Mouse (Mus musculus) kidney, embryonic 14.5 days (tissue): ENCODE data around the gene Gm3336. TPM values are rescaled to one million over a fixed set of nuclear protein-coding genes. Genes with fewer than 3 reads are reported as not detected.

ENCODE experiments used
- ATAC-seq: fragments of 200-750 bp; cut with Nextera tagmentation; 2 replicates; pipeline ENCODE4 v1.8.0; 2017; ENCODE audit warnings: moderate number of reproducible peaks, mild to moderate bottlenecking, moderate TSS enrichment, moderate library complexity; ENCODE audit not compliant: low FRiP score, low TSS enrichment
- H3K27ac ChIP-seq: fragments of 300-500 bp; sonication (generic); 2 replicates; pipeline ENCODE4 v1.5.1; 2014; ENCODE audit warnings: low read depth, mild to moderate bottlenecking, low read length, moderate library complexity, mixed read lengths
- H3K27me3 ChIP-seq: fragments of 300-500 bp; sonication (generic); 2 replicates; pipeline ENCODE4 v1.6.1; 2014; ENCODE audit warnings: mild to moderate bottlenecking, low read length; ENCODE audit not compliant: control insufficient read depth, insufficient read depth
- H3K36me3 ChIP-seq: fragments of 300-500 bp; sonication (generic); 2 replicates; pipeline ENCODE4 v1.6.1; 2014; ENCODE audit warnings: low read length, mixed read lengths; ENCODE audit not compliant: control insufficient read depth, insufficient read depth
- H3K4me1 ChIP-seq: fragments of 300-500 bp; sonication (generic); 2 replicates; pipeline ENCODE4 v1.6.1; 2014; ENCODE audit warnings: low read length, mixed read lengths; ENCODE audit not compliant: control insufficient read depth, insufficient read depth
- H3K4me2 ChIP-seq: fragments of 300-500 bp; sonication (generic); replicated peaks from 2 replicates; pipeline ENCODE4 v1.6.1; 2014; ENCODE audit warnings: low read depth, mild to moderate bottlenecking, low read length
- H3K4me3 ChIP-seq: fragments of 300-500 bp; sonication (generic); 2 replicates; pipeline ENCODE4 v1.5.1; 2014; ENCODE audit warnings: mild to moderate bottlenecking, low read length
- H3K9ac ChIP-seq: fragments of 300-500 bp; sonication (generic); 2 replicates; pipeline ENCODE4 v1.6.1; 2014; ENCODE audit warnings: low read depth, mild to moderate bottlenecking, low read length, moderate library complexity
- H3K9me3 ChIP-seq: fragments of 300-500 bp; sonication (generic); 2 replicates; pipeline ENCODE4 v1.6.1; 2016; ENCODE audit warnings: low read length; ENCODE audit not compliant: control insufficient read depth
- WGBS: fragments of 180-500 bp; shearing (Covaris S2); extraction: QIAGEN DNeasy Blood & Tissue Kit; methylation state at CpG from one replicate; pipeline ENCODE4 v1.1.7; 2014; 5-methylcytosine and 5-hydroxymethylcytosine counted together
- polyA plus RNA-seq: library from polyadenylated mRNA; unstranded; fragments of >200 nt; fragmentation: Nextera tagmentation; extraction: Ambion mirVana; gene quantifications from 2 replicates; pipeline ENCODE4 v1.2.1, GENCODE M21; 2014

Gm3336 gene
- polyA plus RNA-seq, 1 experiment from 2014 or later = 0.73 TPM

DNA sequence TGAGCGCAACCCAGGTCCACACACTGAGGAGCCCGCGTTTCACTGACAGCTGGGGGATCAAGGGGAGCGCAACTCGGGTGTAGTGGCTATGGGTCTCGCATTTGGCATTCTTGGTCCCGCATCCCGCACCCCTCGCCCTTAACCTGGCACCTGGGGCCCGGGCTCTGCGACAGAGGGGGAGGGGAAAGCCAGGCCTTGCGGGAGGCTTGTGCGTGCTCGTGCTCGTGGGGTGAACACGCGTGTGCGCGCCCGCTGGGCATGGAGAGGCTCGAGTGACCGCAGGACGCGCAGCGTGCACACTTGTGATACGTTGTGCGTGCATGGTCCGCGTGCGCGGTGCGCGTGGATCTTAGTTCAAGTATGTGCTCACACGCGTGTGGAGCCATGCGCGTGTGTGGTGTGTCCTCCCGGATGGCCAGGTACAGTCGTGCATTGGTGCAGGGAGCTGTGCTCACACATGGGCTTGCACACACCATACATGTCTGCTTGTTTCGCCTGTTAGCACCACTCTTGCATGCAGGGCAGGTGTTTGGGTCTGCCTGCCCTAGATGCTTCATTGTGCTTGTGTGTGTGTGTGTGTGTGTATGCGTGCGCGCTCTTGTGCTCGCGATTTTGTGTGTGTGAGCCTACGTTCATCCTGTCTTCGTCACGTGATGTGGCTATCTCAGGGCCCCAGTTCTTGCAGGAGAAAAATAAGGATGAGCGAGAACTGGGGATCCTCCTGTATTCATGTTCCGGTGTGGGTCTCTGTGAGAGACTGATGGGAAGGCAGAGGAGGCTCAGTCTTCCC, 36.7 kb downstream of the Gm3336 start:
- Histone ChIP-seq H3K9ac (peak overlapping the region; percentile 77), H3K4me2 (peak overlapping the region; percentile 90), H3K27ac (no peak overlapping the region), H3K4me3 (peak overlapping the region; percentile 58), H3K4me1 (peaks cover 38% of the 10 kb centered on the region), H3K27me3 (no peaks in the 10 kb centered on the region), H3K9me3 (no peaks in the 10 kb centered on the region), H3K36me3 (peaks cover 14% of the 10 kb centered on the region; the same call in 1 of the 2 replicates)
- ATAC-seq = peak; percentile 36; the same call in 1 of the 2 replicates
- 14% methylated on average over 50 of the region's 50 CpGs for WGBS

DNA sequence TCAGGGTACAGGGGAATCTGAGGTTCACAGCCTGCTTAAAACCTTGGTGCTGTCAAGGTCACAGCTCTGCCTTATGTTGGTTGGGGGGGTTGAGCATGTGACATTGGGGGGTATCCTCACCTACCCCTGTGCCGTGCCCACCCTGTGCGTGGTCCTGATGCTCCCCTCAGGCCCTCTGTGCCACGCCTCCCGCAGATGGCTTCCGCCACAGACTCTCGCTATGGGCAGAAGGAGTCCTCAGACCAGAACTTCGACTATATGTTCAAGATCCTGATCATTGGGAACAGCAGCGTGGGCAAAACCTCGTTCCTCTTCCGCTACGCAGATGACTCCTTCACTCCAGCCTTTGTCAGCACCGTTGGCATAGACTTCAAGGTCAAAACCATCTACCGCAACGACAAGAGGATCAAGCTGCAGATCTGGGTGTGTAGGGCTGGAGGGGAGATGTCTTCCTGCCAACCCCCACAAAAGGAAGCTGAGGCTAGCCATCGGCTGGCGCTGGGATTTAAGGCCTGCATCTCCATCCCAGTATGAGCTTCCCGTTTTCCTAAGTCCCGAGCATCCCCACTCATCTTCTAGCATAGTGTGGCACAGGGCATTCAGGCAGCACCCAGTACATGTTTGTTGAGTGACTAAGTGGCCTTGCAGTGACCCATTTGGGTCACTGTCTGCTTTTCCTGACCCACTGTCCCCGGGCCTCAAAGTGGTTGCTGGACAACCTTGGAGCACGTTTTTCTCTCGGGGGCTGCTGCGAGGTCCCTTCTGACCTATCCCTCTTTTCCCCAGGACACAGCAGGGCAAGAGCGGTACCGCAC, 37.5 kb downstream of the Gm3336 start:
- no peak for ATAC-seq
- Histone ChIP-seq H3K27me3 (no peaks in the 10 kb centered on the region), H3K36me3 (peaks cover 14% of the 10 kb centered on the region; the same call in 1 of the 2 replicates), H3K9me3 (no peaks in the 10 kb centered on the region), H3K27ac (no peak overlapping the region), H3K9ac (no peak overlapping the region), H3K4me2 (no peak overlapping the region), H3K4me1 (peaks cover 42% of the 10 kb centered on the region), H3K4me3 (peak overlapping the region; percentile 58; the same call in 1 of the 2 replicates)
- 87% methylated on average over 24 of the region's 24 CpGs for WGBS

GRCm38 (mm10) chr8:70756476-70757040, 38.2 kb downstream of the Gm3336 start:
- no peak for ATAC-seq
- Histone ChIP-seq H3K27ac (no peak overlapping the region), H3K4me3 (no peak overlapping the region), H3K9ac (no peak overlapping the region), H3K36me3 (peaks cover 14% of the 10 kb centered on the region; the same call in 1 of the 2 replicates), H3K4me2 (no peak overlapping the region), H3K9me3 (no peaks in the 10 kb centered on the region), H3K4me1 (peaks cover 42% of the 10 kb centered on the region), H3K27me3 (no peaks in the 10 kb centered on the region)
- WGBS = 89% methylated on average over 6 of the region's 6 CpGs

DNA sequence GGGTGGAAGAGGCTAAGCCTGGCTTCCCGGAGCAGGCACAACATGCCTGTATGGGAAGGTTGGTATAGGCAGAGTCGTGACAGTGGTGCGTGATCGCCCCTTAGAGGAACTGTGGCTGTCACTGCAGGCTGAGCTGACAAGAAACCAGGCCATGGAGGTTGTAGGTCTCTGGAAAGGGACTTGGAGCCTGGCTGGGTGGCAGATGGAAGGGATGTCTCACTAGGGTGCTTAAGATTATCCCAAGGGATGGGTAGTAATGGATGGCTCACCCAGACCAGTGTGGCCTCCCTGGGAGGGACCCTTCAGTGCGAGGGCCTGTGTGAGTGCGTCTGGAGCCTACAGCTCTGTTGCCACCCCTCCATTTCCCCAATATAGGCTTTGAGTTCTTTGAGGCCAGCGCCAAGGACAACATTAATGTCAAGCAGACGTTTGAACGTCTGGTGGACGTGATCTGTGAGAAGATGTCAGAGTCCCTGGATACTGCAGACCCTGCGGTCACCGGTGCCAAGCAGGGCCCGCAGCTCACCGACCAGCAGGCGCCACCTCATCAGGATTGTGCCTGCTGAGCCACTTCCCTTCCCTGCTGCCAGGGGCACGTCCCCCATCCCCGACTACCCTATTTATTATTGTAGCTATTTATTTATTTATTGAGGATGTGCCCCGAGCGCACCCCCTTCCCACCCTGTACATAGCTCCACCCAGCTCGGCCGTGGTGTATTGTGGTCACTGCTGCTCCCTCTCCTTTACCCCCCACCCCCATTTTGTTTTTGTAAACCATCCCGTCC, 39.4 kb downstream of the Gm3336 start:
- whole genome bisulfite sequencing = 76% methylated on average over 22 of the region's 22 CpGs
- Histone ChIP-seq H3K4me1 (peaks cover 37% of the 10 kb centered on the region), H3K27ac (no peak overlapping the region)

GRCm38 (mm10) chr8:70758308-70758615, 39.9 kb downstream of the Gm3336 start:
- Histone ChIP-seq H3K9ac (no peak overlapping the region), H3K9me3 (no peaks in the 10 kb centered on the region), H3K36me3 (peaks cover 14% of the 10 kb centered on the region; the same call in 1 of the 2 replicates), H3K4me3 (no peak overlapping the region), H3K27me3 (no peaks in the 10 kb centered on the region), H3K4me1 (peaks cover 33% of the 10 kb centered on the region), H3K4me2 (no peak overlapping the region), H3K27ac (no peak overlapping the region)
- ATAC-seq = no peak
- WGBS = 84% methylated on average over 7 of the region's 7 CpGs

More for the DNA sequence above, 39.4 kb downstream of the Gm3336 start:
- Histone ChIP-seq H3K27me3 (no peaks in the 10 kb centered on the region), H3K9me3 (no peaks in the 10 kb centered on the region), H3K36me3 (peaks cover 14% of the 10 kb centered on the region; the same call in 1 of the 2 replicates), H3K4me2 (no peak overlapping the region), H3K9ac (no peak overlapping the region), H3K4me3 (no peak overlapping the region)
- ATAC-seq = no peak

DNA sequence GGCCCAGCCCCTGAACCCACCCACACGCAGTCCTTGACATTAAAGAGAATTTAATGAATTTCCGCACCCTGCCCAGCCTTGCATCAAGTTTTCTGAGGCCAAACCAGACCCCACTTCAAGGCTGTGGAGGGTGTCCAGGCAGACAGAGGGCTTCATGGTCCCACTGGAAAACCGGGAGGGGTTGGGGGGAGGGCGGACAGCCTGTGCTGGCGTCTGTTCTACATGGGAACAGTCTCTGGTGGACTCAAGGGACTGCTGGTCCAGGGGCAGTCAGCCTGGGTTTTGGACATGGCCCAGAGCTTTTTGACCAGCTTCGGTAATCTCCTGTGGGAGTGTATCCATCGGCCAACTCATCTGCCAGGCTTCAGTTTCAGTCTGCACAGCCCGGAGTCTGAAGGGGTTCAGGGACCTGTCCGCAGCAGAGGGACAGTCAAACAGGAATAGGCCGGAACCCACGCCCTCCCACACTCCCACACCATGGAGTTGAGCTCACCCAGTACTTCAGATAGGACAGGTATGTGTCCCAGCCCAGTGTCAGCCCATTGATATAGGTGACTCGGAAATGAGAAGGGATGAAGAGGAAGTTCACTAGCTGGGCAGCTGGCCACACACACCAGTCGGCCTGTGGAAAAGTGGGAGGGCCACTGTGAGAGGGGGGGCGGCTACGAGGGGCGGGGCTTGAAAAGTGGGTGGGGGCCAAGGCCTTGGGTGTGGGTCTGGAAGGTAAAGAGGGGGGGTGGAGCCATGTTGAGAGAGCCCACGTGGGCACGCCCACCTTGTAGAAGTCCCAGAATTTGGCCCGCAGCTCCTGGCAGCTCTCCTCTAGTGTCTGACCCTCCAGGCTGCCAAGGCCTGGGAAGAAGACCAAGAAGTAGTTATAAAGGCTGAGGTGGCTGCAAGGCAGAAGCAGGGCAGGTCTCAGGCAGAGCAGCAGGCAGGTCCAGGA, 40.5 kb downstream of the Gm3336 start:
- no peak for ATAC-seq
- Histone ChIP-seq H3K9ac (no peak overlapping the region), H3K4me2 (no peak overlapping the region), H3K4me1 (peaks cover 27% of the 10 kb centered on the region), H3K4me3 (no peak overlapping the region), H3K9me3 (no peaks in the 10 kb centered on the region), H3K36me3 (peaks cover 18% of the 10 kb centered on the region; the same call in 1 of the 2 replicates), H3K27me3 (no peaks in the 10 kb centered on the region), H3K27ac (no peak overlapping the region)
- whole genome bisulfite sequencing = 64% methylated on average over 19 of the region's 19 CpGs

GRCm38 (mm10) chr8:70760350-70760749, 42.0 kb downstream of the Gm3336 start:
- Histone ChIP-seq H3K9me3 (no peaks in the 10 kb centered on the region), H3K27ac (peak overlapping the region; percentile 65; the same call in 1 of the 2 replicates), H3K36me3 (peaks cover 24% of the 10 kb centered on the region; the same call in 1 of the 2 replicates), H3K4me1 (peaks cover 24% of the 10 kb centered on the region), H3K4me3 (peak overlapping the region; percentile 75), H3K9ac (peak overlapping the region; percentile 83), H3K4me2 (peak overlapping the region; percentile 99), H3K27me3 (no peaks in the 10 kb centered on the region)
- peak; percentile 14; the same call in 1 of the 2 replicates for ATAC-seq
- WGBS = under 1% methylated on average over 21 of the region's 22 CpGs
